Mouse (Mus musculus): ENCODE measurements around the gene Col5a1.

Gene Col5a1

GRCm38 (mm10) chr2:27886608-27887460 is 609 bp downstream of the Col5a1 start:
- DNase-seq (ENCODE audit: low spot score), result no peak

GRCm38 (mm10) chr2:27887461-27888264 is 1.4 kb downstream of the Col5a1 start:
- DNase-seq (ENCODE audit: low spot score), result no peak

- no peak for DNase-seq (ENCODE audit: low spot score)
Observed at GRCm38 (mm10) chr2:27888603-27889545, 2.6 kb downstream of the Col5a1 start.

- no peak for DNase-seq (ENCODE audit: low spot score)
Observed at GRCm38 (mm10) chr2:27891922-27892541, 5.8 kb downstream of the Col5a1 start.

- DNase-seq (ENCODE audit: low spot score), result no peak
Observed at GRCm38 (mm10) chr2:27893015-27893414, 6.8 kb downstream of the Col5a1 start.

GRCm38 (mm10) chr2:27894986-27895385 is 8.8 kb downstream of the Col5a1 start:
- DNase-seq (ENCODE audit: low spot score), result no peak

- DNase-seq (ENCODE audit: low spot score), result no peak
Observed at GRCm38 (mm10) chr2:27895648-27896047, 9.4 kb downstream of the Col5a1 start.

- DNase-seq (ENCODE audit: low spot score), result no peak
Observed at GRCm38 (mm10) chr2:27897161-27897560, 10.9 kb downstream of the Col5a1 start.

GRCm38 (mm10) chr2:27899894-27900293 is 13.7 kb downstream of the Col5a1 start:
- DNase-seq (ENCODE audit: low spot score), result no peak

- DNase-seq (ENCODE audit: low spot score), result no peak
Observed at GRCm38 (mm10) chr2:27901076-27901475, 14.9 kb downstream of the Col5a1 start.

GRCm38 (mm10) chr2:27901525-27902245 is 15.5 kb downstream of the Col5a1 start:
- DNase-seq (ENCODE audit: low spot score), result no peak

- no peak for DNase-seq (ENCODE audit: low spot score)
Observed at GRCm38 (mm10) chr2:27902318-27902717, 16.1 kb downstream of the Col5a1 start.

GRCm38 (mm10) chr2:27905411-27905810 is 19.2 kb downstream of the Col5a1 start:
- no peak for DNase-seq (ENCODE audit: low spot score)

- no peak for DNase-seq (ENCODE audit: low spot score)
Observed at GRCm38 (mm10) chr2:27910501-27910900, 24.3 kb downstream of the Col5a1 start.

GRCm38 (mm10) chr2:27912546-27913275 is 26.5 kb downstream of the Col5a1 start:
- DNase-seq (ENCODE audit: low spot score), result no peak

- DNase-seq (ENCODE audit: low spot score), result no peak
Observed at GRCm38 (mm10) chr2:27915726-27916125, 29.5 kb downstream of the Col5a1 start.

- no peak for DNase-seq (ENCODE audit: low spot score)
Observed at GRCm38 (mm10) chr2:27916316-27916715, 30.1 kb downstream of the Col5a1 start.

- DNase-seq (ENCODE audit: low spot score), result no peak
Observed at GRCm38 (mm10) chr2:27917177-27917576, 31.0 kb downstream of the Col5a1 start.

GRCm38 (mm10) chr2:27918106-27918505 is 31.9 kb downstream of the Col5a1 start:
- no peak for DNase-seq (ENCODE audit: low spot score)

- no peak for DNase-seq (ENCODE audit: low spot score)
Observed at GRCm38 (mm10) chr2:27919309-27919850, 33.2 kb downstream of the Col5a1 start.
